Mouse (Mus musculus): ENCODE results near the gene Ckm.

Ckm gene

GRCm38 (mm10) chr7:19373367-19373766, 31.2 kb upstream of the Ckm start:
- no peak for DNase-seq (ENCODE audit: low read depth, low spot score)
- no peaks in the 10 kb centered on the region for H3K36me3 ChIP-seq (ENCODE audit: control insufficient read depth, insufficient read depth, low read length, poor library complexity, severe bottlenecking)
- no peaks in the 10 kb centered on the region for H3K27me3 ChIP-seq (ENCODE audit: control insufficient read depth, insufficient read depth, low read length, poor library complexity, severe bottlenecking)

- no peak for DNase-seq (ENCODE audit: low read depth, low spot score)
- Histone ChIP-seq H3K36me3 (ENCODE audit: control insufficient read depth, insufficient read depth, low read length, poor library complexity, severe bottlenecking) (no peaks in the 10 kb centered on the region), H3K27me3 (ENCODE audit: control insufficient read depth, insufficient read depth, low read length, poor library complexity, severe bottlenecking) (no peaks in the 10 kb centered on the region)
Measured at GRCm38 (mm10) chr7:19375368-19375767, 29.2 kb upstream of the Ckm start.

DNA sequence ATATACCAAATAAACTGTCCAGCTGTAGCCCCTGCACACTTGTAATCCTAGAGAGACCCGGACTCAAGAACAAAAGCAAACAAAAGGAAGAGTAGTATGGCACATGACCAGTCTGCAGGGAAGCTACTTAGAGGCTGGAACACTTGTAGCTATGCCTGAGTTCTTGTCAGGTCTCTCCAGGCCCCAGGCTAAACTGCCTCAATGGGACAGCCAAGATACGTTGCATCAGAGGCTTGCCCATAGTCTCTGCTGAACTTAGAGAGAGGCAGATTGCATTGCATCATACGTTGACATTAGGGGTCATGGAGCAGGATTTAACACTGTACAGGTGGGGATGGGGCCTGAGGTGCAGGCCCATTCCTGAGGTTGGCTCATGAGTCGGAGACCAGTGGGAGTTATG, 28.6 kb upstream of the Ckm start:
- Histone ChIP-seq H3K36me3 (ENCODE audit: control insufficient read depth, insufficient read depth, low read length, poor library complexity, severe bottlenecking) (no peaks in the 10 kb centered on the region), H3K27me3 (ENCODE audit: control insufficient read depth, insufficient read depth, low read length, poor library complexity, severe bottlenecking) (no peaks in the 10 kb centered on the region)
- DNase-seq (ENCODE audit: low read depth, low spot score), result no peak

DNA sequence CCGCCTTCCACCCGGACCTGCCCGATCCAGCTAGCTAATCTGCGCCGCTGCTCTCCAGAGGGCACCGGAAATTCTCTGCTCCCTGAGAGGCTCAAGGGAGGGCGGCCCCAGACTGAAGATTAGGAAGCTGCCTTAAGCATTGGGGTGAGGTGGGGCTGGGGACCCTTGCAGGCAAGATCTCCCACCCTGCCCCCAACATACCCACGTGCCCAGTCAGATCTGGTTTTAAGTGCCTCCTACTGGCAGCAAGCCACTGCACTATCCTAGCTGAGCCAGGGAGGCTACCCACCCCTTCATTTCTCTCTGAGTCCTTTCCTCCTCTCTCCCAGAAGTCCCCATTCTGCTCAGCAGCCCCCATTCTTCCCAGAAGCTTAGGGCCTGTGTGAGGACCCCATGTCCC, 26.5 kb upstream of the Ckm start:
- no peak for DNase-seq (ENCODE audit: low read depth, low spot score)
- no peaks in the 10 kb centered on the region for H3K36me3 ChIP-seq (ENCODE audit: control insufficient read depth, insufficient read depth, low read length, poor library complexity, severe bottlenecking)
- no peaks in the 10 kb centered on the region for H3K27me3 ChIP-seq (ENCODE audit: control insufficient read depth, insufficient read depth, low read length, poor library complexity, severe bottlenecking)

GRCm38 (mm10) chr7:19381377-19382165, 23.0 kb upstream of the Ckm start, which contains the start of gene Ercc2:
Gene Ercc2, plus strand, starts transcription at chr7:19382010.
- DNase-seq (ENCODE audit: low read depth, low spot score), result peak; percentile 99
- Histone ChIP-seq H3K27me3 (ENCODE audit: control insufficient read depth, insufficient read depth, low read length, poor library complexity, severe bottlenecking) (no peaks in the 10 kb centered on the region), H3K36me3 (ENCODE audit: control insufficient read depth, insufficient read depth, low read length, poor library complexity, severe bottlenecking) (0 out of 2 replicates have a peak, but pooled peaks cover 2% of the 10 kb centered on the region)

DNA sequence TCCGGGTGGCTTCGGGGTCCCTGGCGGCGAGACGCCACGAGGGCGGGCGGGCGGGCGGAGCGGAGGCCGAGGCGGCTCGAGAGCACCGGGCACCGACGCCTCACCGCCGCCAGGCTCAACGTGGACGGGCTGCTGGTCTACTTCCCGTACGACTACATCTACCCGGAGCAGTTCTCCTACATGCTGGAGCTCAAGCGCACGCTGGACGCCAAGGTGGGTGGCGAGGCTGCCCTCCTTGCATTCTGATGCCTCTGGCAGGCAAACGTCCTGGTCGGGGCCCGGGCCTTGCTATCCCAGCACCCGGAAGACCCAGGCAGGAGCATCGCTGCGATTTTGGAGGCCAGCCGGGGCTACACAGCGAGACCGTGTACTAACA, 22.4 kb upstream of the Ckm start:
- no peak for DNase-seq (ENCODE audit: low read depth, low spot score)
- peaks cover 4% of the 10 kb centered on the region; the same call in 1 of the 2 replicates for H3K36me3 ChIP-seq (ENCODE audit: control insufficient read depth, insufficient read depth, low read length, poor library complexity, severe bottlenecking)

GRCm38 (mm10) chr7:19383708-19384107, 20.9 kb upstream of the Ckm start:
- H3K36me3 ChIP-seq (ENCODE audit: control insufficient read depth, insufficient read depth, low read length, poor library complexity, severe bottlenecking), result peaks cover 7% of the 10 kb centered on the region; the same call in 1 of the 2 replicates
- no peaks in the 10 kb centered on the region for H3K27me3 ChIP-seq (ENCODE audit: control insufficient read depth, insufficient read depth, low read length, poor library complexity, severe bottlenecking)
- DNase-seq (ENCODE audit: low read depth, low spot score), result no peak

More for the DNA sequence above, 22.4 kb upstream of the Ckm start:
- H3K27me3 ChIP-seq (ENCODE audit: control insufficient read depth, insufficient read depth, low read length, poor library complexity, severe bottlenecking), result no peaks in the 10 kb centered on the region

DNA sequence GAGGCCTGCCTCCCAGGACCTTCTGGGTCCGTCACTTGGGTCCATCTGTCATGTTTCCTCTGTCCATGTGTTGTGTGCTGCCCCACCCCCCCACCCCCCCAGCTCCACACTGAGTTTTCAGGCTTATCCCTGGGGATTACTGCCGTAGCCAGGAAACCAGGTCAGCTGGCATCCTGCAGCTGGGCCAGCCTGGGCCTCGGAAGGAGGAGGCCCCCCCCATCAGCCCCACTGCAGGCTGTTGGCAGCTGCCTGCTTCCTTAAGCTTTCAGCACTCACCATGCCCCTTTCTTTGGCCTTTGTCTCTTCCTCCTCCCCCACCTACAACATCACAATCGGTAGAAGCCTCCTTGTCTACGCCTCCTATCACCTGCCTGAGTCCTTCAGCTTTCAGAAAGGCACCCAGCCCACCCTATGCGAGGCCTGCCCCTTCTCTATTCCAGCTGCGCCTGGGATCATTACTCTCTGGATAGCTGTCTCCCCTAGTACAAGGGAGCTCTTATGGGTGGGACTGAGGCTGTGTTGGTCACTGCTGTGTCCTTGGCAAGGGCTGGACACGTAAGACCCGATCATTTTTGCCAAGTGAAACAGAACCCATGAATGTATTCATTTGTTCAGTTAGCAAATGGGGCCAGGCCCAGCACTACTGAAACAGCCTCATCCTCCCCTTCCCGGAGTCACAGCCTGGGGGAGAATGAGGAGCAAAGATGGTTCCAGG, 15.7 kb upstream of the Ckm start:
- H3K36me3 ChIP-seq (ENCODE audit: control insufficient read depth, insufficient read depth, low read length, poor library complexity, severe bottlenecking), result peaks cover 9% of the 10 kb centered on the region
- no peaks in the 10 kb centered on the region for H3K27me3 ChIP-seq (ENCODE audit: control insufficient read depth, insufficient read depth, low read length, poor library complexity, severe bottlenecking)
- DNase-seq (ENCODE audit: low read depth, low spot score), result no peak

DNA sequence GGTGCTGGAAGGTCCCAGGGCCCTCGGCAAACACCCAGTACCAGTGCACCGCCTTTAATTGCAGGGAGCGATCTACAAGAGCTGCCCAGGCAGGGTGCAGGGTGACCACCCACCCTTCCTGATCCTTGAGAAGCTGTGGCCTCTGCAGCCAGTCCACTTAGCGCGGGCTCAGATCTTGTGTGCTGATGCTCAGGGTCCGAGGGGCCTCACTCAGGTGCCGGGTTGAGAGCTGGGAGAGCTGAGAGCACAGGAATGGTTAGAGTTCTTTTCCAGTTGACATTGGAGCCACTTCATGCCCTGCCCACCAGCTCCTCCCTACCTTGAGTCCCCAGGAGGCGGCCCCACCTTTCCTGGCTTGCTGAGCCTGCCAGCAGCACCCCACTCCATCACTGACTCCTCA, 10.1 kb upstream of the Ckm start:
- no peaks in the 10 kb centered on the region for H3K27me3 ChIP-seq (ENCODE audit: control insufficient read depth, insufficient read depth, low read length, poor library complexity, severe bottlenecking)
- peaks cover 7% of the 10 kb centered on the region for H3K36me3 ChIP-seq (ENCODE audit: control insufficient read depth, insufficient read depth, low read length, poor library complexity, severe bottlenecking)
- DNase-seq (ENCODE audit: low read depth, low spot score), result no peak

GRCm38 (mm10) chr7:19399496-19400280, 4.9 kb upstream of the Ckm start:
- H3K36me3 ChIP-seq (ENCODE audit: control insufficient read depth, insufficient read depth, low read length, poor library complexity, severe bottlenecking), result no peaks in the 10 kb centered on the region
- peak; percentile 58 for DNase-seq (ENCODE audit: low read depth, low spot score)
- H3K27me3 ChIP-seq (ENCODE audit: control insufficient read depth, insufficient read depth, low read length, poor library complexity, severe bottlenecking), result no peaks in the 10 kb centered on the region; the same call in 1 of the 2 replicates

GRCm38 (mm10) chr7:19400946-19401345, 3.6 kb upstream of the Ckm start:
- DNase-seq (ENCODE audit: low read depth, low spot score), result peak; percentile 23
- no peaks in the 10 kb centered on the region; the same call in 1 of the 2 replicates for H3K27me3 ChIP-seq (ENCODE audit: control insufficient read depth, insufficient read depth, low read length, poor library complexity, severe bottlenecking)
- H3K36me3 ChIP-seq (ENCODE audit: control insufficient read depth, insufficient read depth, low read length, poor library complexity, severe bottlenecking), result no peaks in the 10 kb centered on the region

DNA sequence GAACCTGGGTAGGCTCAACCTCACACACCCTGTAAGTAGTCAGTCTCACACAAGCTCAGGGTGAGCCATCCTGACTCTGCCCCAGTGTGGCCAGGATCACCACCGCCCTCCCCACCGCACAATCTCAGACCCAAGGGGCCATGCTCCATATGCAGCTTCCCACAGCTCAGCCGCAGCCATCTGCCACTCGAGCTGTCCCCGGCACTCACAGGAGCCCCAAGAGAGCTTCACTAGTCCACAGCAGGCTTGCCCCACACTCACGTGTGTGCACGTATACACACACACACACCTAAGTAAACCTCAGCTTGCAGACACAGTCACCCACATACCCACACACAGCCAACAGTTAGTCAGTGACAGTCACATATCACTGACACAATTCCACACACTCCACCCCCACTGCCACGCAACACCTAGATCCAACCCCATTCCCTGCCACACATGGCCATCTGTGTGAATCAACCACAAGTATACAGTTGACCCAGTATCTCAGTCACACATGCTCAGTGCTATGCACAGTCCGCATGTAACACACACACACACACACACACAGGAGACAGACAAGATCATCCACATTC, 2.0 kb upstream of the Ckm start:
- Histone ChIP-seq H3K36me3 (ENCODE audit: control insufficient read depth, insufficient read depth, low read length, poor library complexity, severe bottlenecking) (no peaks in the 10 kb centered on the region), H3K27me3 (ENCODE audit: control insufficient read depth, insufficient read depth, low read length, poor library complexity, severe bottlenecking) (no peaks in the 10 kb centered on the region; the same call in 1 of the 2 replicates)
- no peak for DNase-seq (ENCODE audit: low read depth, low spot score)

GRCm38 (mm10) chr7:19403731-19404296, 762 bp upstream of the Ckm start, which contains the start of gene Klc3:
Gene Klc3, minus strand, starts transcription at chr7:19404104.
- H3K36me3 ChIP-seq (ENCODE audit: control insufficient read depth, insufficient read depth, low read length, poor library complexity, severe bottlenecking), result no peaks in the 10 kb centered on the region
- peak; percentile 86 for DNase-seq (ENCODE audit: low read depth, low spot score)

DNA sequence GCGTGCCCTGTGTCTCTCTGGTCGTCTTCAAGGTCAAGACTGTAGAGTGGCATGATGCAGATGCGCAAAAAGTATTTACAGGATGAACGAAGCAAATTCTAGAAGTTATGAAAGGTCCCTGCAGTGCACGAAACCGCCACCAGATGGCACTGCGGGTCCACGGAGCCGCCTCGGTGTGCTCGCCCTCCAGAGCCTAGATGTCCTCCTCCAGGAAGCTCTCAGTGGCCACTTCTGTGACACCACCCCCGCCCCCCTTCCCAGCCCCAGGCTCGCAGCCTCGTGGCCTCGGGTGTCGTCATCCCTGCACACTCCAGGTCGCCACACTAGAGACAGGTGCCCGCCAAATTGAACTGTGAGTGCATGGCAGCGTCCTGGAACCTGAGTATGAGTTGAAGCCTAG, 841 bp downstream of the Ckm start:
- H3K27me3 ChIP-seq (ENCODE audit: control insufficient read depth, insufficient read depth, low read length, poor library complexity, severe bottlenecking), result no peaks in the 10 kb centered on the region; the same call in 1 of the 2 replicates
- peak; percentile 91 for DNase-seq (ENCODE audit: low read depth, low spot score)
- no peaks in the 10 kb centered on the region for H3K36me3 ChIP-seq (ENCODE audit: control insufficient read depth, insufficient read depth, low read length, poor library complexity, severe bottlenecking)

More at GRCm38 (mm10) chr7:19403731-19404296, 762 bp upstream of the Ckm start, which contains the start of gene Klc3:
- H3K27me3 ChIP-seq (ENCODE audit: control insufficient read depth, insufficient read depth, low read length, poor library complexity, severe bottlenecking), result no peaks in the 10 kb centered on the region; the same call in 1 of the 2 replicates
